Mouse (Mus musculus) CH12.LX (cell line): Measurements from ENCODE around the gene Tmc7. TPM values are rescaled to one million over a fixed set of nuclear protein-coding genes. Genes with fewer than 3 reads are reported as not detected.

Experiments used
- DNase-seq: peaks from one replicate; pipeline ENCODE4 v3.0.0-alpha.2; 2013; ENCODE audit errors: extremely low read depth
- H3K27ac ChIP-seq: 2 replicates; pipeline ENCODE4 v1.5.1; 2012; ENCODE audit warnings: low read depth, mild to moderate bottlenecking, control low read depth, moderate library complexity; ENCODE audit not compliant: insufficient read depth
- H3K27me3 ChIP-seq: replicated peaks from 2 replicates; pipeline ENCODE3; 2012; ENCODE audit warnings: inconsistent platforms
- H3K36me3 ChIP-seq, 2 experiments: replicated peaks in 1 of 2; 2 replicates each; pipeline versions ENCODE3 to v1.6.1; 2012; ENCODE audit warnings: inconsistent platforms in 1 of 2, low read length in 1 of 2, mild to moderate bottlenecking in 1 of 2, mixed read lengths in 1 of 2, moderate library complexity in 1 of 2; ENCODE audit not compliant: control insufficient read depth in 1 of 2, insufficient read depth in 1 of 2
- H3K4me1 ChIP-seq, 2 experiments: 2 replicates each; pipeline ENCODE4 v1.6.1; 2012; ENCODE audit warnings: inconsistent platforms in 1 of 2, moderate library complexity in 1 of 2; ENCODE audit not compliant: insufficient read depth in 2 of 2, control insufficient read depth in 1 of 2
- H3K4me2 ChIP-seq: 2 replicates; pipeline ENCODE4 v1.6.1; 2012; ENCODE audit warnings: low read depth, mild to moderate bottlenecking, control low read depth; ENCODE audit not compliant: poor library complexity, insufficient read depth, severe bottlenecking
- H3K4me3 ChIP-seq, 3 experiments: fragments of 150-350 bp in 1 of 3; sonication (generic) in 1 of 3; replicated peaks in 1 of 3; 2 replicates each; pipeline versions ENCODE3 to v1.5.1; 2011 to 2012; ENCODE audit warnings: low read depth in 2 of 3, low read length in 2 of 3, mild to moderate bottlenecking in 2 of 3, moderate library complexity in 2 of 3, control low read depth in 1 of 3, improper control_type of control experiment in 1 of 3, inconsistent platforms in 1 of 3, mixed read lengths in 1 of 3; ENCODE audit not compliant: poor library complexity in 1 of 3
- H3K79me2 ChIP-seq: replicated peaks from 2 replicates; pipeline ENCODE4 v1.6.1; 2012; ENCODE audit warnings: mild to moderate bottlenecking, moderate library complexity; ENCODE audit not compliant: control insufficient read depth, poor library complexity, insufficient read depth, severe bottlenecking; ENCODE audit errors: extremely low read depth
- H3K9ac ChIP-seq: 2 replicates; pipeline ENCODE4 v1.6.1; 2012; ENCODE audit warnings: low read depth, mild to moderate bottlenecking, control low read depth, moderate library complexity; ENCODE audit not compliant: insufficient read depth
- H3K9me3 ChIP-seq: replicated peaks from 2 replicates; pipeline ENCODE3; 2012; ENCODE audit warnings: low read length, inconsistent platforms, mixed read lengths
- BHLHE40 ChIP-seq: IDR thresholded peaks from 2 replicates; pipeline ENCODE4 v1.6.1; 2011; ENCODE audit warnings: mild to moderate bottlenecking, low read depth, low read length, improper control_type of control experiment
- CHD1 ChIP-seq: IDR thresholded peaks from 2 replicates; pipeline ENCODE4 v1.6.1; 2012; ENCODE audit warnings: low read depth, low read length, improper control_type of control experiment, inconsistent platforms
- CTCF ChIP-seq, 2 experiments: IDR thresholded peaks in 1 of 2; conservative IDR thresholded peaks in 1 of 2; 2 replicates each; pipeline ENCODE4 v1.5.1; 2011 to 2012; ENCODE audit warnings: low read depth in 2 of 2, low read length in 2 of 2, improper control_type of control experiment in 1 of 2, inconsistent platforms in 1 of 2, mild to moderate bottlenecking in 1 of 2, moderate library complexity in 1 of 2
- E2F4 ChIP-seq: IDR thresholded peaks from 2 replicates; pipeline ENCODE4 v1.6.1; 2011; ENCODE audit warnings: low read depth, low read length, improper control_type of control experiment; ENCODE audit not compliant: insufficient replicate concordance
- ETS1 ChIP-seq: conservative IDR thresholded peaks from 2 replicates; pipeline ENCODE4 v1.6.1; 2012; ENCODE audit warnings: low read depth, mild to moderate bottlenecking, inconsistent platforms, low read length, improper control_type of control experiment, moderate library complexity
- GABPA ChIP-seq: IDR thresholded peaks from 2 replicates; pipeline ENCODE4 v1.6.1; 2012; ENCODE audit warnings: low read depth, low read length, improper control_type of control experiment, inconsistent platforms; ENCODE audit not compliant: insufficient replicate concordance
- HCFC1 ChIP-seq: IDR thresholded peaks from 2 replicates; pipeline ENCODE4 v1.6.1; 2012; ENCODE audit warnings: low read depth, mild to moderate bottlenecking, inconsistent platforms, low read length, improper control_type of control experiment
- IRF4 ChIP-seq: IDR thresholded peaks from 2 replicates; pipeline ENCODE4 v1.6.1; 2014; ENCODE audit warnings: low read depth, mild to moderate bottlenecking, inconsistent platforms, low read length, improper control_type of control experiment
- JUN ChIP-seq: IDR thresholded peaks from 2 replicates; pipeline ENCODE4 v1.6.1; 2011; ENCODE audit warnings: low read depth, mild to moderate bottlenecking, low read length, improper control_type of control experiment, moderate library complexity; ENCODE audit not compliant: insufficient read depth
- JUND ChIP-seq: conservative IDR thresholded peaks from 2 replicates; pipeline ENCODE4 v1.6.1; 2011; ENCODE audit warnings: low read depth, low read length, improper control_type of control experiment
- MAZ ChIP-seq: IDR thresholded peaks from 2 replicates; pipeline ENCODE4 v1.6.1; 2012; ENCODE audit warnings: low read depth, mild to moderate bottlenecking, inconsistent platforms, low read length, improper control_type of control experiment, moderate library complexity
- MEF2A ChIP-seq: IDR thresholded peaks from 2 replicates; pipeline ENCODE4 v1.6.1; 2014; ENCODE audit warnings: low read depth, mild to moderate bottlenecking, inconsistent platforms, low read length, improper control_type of control experiment, borderline replicate concordance
- MXI1 ChIP-seq: IDR thresholded peaks from 2 replicates; pipeline ENCODE4 v1.6.1; 2011; ENCODE audit warnings: mild to moderate bottlenecking, low read depth, low read length, improper control_type of control experiment
- NRF1 ChIP-seq: IDR thresholded peaks from 2 replicates; pipeline ENCODE4 v1.6.1; 2014; ENCODE audit warnings: low read depth, mild to moderate bottlenecking, inconsistent platforms, low read length, improper control_type of control experiment, moderate library complexity
- POLR2AphosphoS2 ChIP-seq: IDR thresholded peaks from 2 replicates; pipeline ENCODE4 v1.6.1; 2011; ENCODE audit warnings: low read depth, low read length, improper control_type of control experiment
- SMC3 ChIP-seq: IDR thresholded peaks from 2 replicates; pipeline ENCODE4 v1.6.1; 2011; ENCODE audit warnings: low read depth, low read length, improper control_type of control experiment
- TCF12 ChIP-seq: IDR thresholded peaks from 2 replicates; pipeline ENCODE4 v1.6.1; 2014; ENCODE audit warnings: low read depth, mild to moderate bottlenecking, inconsistent platforms, low read length, improper control_type of control experiment
- UBTF ChIP-seq: IDR thresholded peaks from 2 replicates; pipeline ENCODE4 v1.6.1; 2012; ENCODE audit warnings: low read depth, mild to moderate bottlenecking, inconsistent platforms, low read length, improper control_type of control experiment, moderate library complexity
- USF1 ChIP-seq: IDR thresholded peaks from 2 replicates; pipeline ENCODE4 v1.6.1; 2014; ENCODE audit warnings: low read depth, mild to moderate bottlenecking, inconsistent platforms, low read length, improper control_type of control experiment
- USF2 ChIP-seq: conservative IDR thresholded peaks from 2 replicates; pipeline ENCODE4 v1.6.1; 2011; ENCODE audit warnings: low read depth, low read length, improper control_type of control experiment
- ZKSCAN1 ChIP-seq: IDR thresholded peaks from 2 replicates; pipeline ENCODE4 v1.6.1; 2012; ENCODE audit warnings: low read depth, inconsistent platforms, low read length, improper control_type of control experiment, borderline replicate concordance
- ZNF384 ChIP-seq: IDR thresholded peaks from 2 replicates; pipeline ENCODE4 v1.6.1; 2012; ENCODE audit warnings: low read depth, low read length, improper control_type of control experiment, inconsistent platforms
- dilution Hi-C: fragments of 300-500 bp; cut with MboI; formaldehyde crosslinking; loops from 2 replicates; pipeline ENCODE4 v1.14.3; 2020; ENCODE audit warnings: low sequenced_read_pairs; ENCODE audit not compliant: extremely low pct_unique_long_range_greater_than_20kb, extremely low pct_ligation_motif_present
- in situ Hi-C: fragments of 300-500 bp; cut with MboI; formaldehyde crosslinking; loops from 3 replicates; pipeline ENCODE4 v1.14.3; 2019; ENCODE audit warnings: low sequenced_read_pairs, low pct_ligation_motif_present, low pct_unique_long_range_greater_than_20kb, mixed read lengths
- polyA plus RNA-seq: library from polyadenylated mRNA; unstranded; fragments of >175 nt; gene quantifications from 2 replicates; pipeline ENCODE4 v1.2.1, GENCODE M21; 2012; ENCODE audit warnings: low read depth; ENCODE audit not compliant: insufficient read length
- total RNA-seq, 2 experiments: library from RNA; depleted of rRNA; stranded (reverse); fragments of 300-350 nt in 1 of 2; fragments of >200 nt in 1 of 2; gene quantifications; 2 replicates each; pipeline ENCODE4 v1.2.3; 2012 to 2014

The Tmc7 gene
- total and polyA plus RNA-seq, 3 experiments, result 0.13 TPM; not detected in 2

- H3K4me1 ChIP-seq, result peaks cover 0 to 4% of the 10 kb centered on the region in 2 experiments; a peak in 1 of 4 replicates
- H3K79me2 ChIP-seq, result no peaks in the 10 kb centered on the region
- no peak for DNase-seq
- H3K9me3 ChIP-seq, result peaks cover 5% of the 10 kb centered on the region
- H3K9ac ChIP-seq, result no peak overlapping the region
- dilution Hi-C loops, result no loop called here
- no peak overlapping the region for H3K4me2 ChIP-seq
- H3K4me3 ChIP-seq, result no peak overlapping the region
- TF ChIP-seq MAZ (no peak), SMC3 (no peak), ZKSCAN1 (no peak), USF2 (no peak), MEF2A (no peak), IRF4 (no peak), BHLHE40 (no peak), MXI1 (no peak), NRF1 (no peak), HCFC1 (no peak), POLR2AphosphoS2 (no peak), E2F4 (no peak), UBTF (no peak), CTCF (conservative IDR thresholded peaks at IDR 0.05 in 1 of 2, IDR thresholded peaks at IDR 0.05 in 1 of 2; ENCODE audit: low read depth in 2 of 2, low read length in 2 of 2) (no peak), ZNF384 (no peak), CHD1 (no peak), GABPA (no peak), JUND (no peak), USF1 (no peak), TCF12 (no peak)
- H3K27me3 ChIP-seq, result no peaks in the 10 kb centered on the region
- no peak overlapping the region for H3K27ac ChIP-seq
- in situ Hi-C loops, result no loop called here
- no peaks in the 10 kb centered on the region for H3K36me3 ChIP-seq
These were observed 84.6 kb downstream of the Tmc7 start for GRCm38 (mm10) chr7:118499784-118500435.

GRCm38 (mm10) chr7:118498984-118499783, 85.4 kb downstream of the Tmc7 start:
- TF ChIP-seq ETS1 (no peak), CTCF (conservative IDR thresholded peaks at IDR 0.05 in 1 of 2, IDR thresholded peaks at IDR 0.05 in 1 of 2; ENCODE audit: low read depth in 2 of 2, low read length in 2 of 2) (no peak), E2F4 (no peak), JUN (no peak), IRF4 (no peak), JUND (no peak), UBTF (no peak)
- in situ Hi-C loops, result no loop called here
- Histone ChIP-seq H3K36me3 (no peaks in the 10 kb centered on the region), H3K4me3 (no peak overlapping the region), H3K79me2 (no peaks in the 10 kb centered on the region), H3K27ac (no peak overlapping the region), H3K9ac (no peak overlapping the region), H3K4me1 (peaks cover 0 to 4% of the 10 kb centered on the region in 2 experiments; a peak in 1 of 4 replicates), H3K27me3 (no peaks in the 10 kb centered on the region), H3K9me3 (peaks cover 5% of the 10 kb centered on the region), H3K4me2 (no peak overlapping the region)
- no peak for DNase-seq
- dilution Hi-C loops, result no loop called here
